Mouse (Mus musculus): ENCODE measurements around the gene Zfp174. TPM values are rescaled to one million over a fixed set of nuclear protein-coding genes. Genes with fewer than 3 reads are reported as not detected.
"Not testable (repeated sequence)": the region's sequence is repeated elsewhere in the genome, so short reads cannot be mapped to it uniquely, and the experiment has no call there.

Zfp174 gene
- polyA plus RNA-seq (2014; fragmentation: Nextera tagmentation; extraction: Ambion mirVana), result 2.2 and 3.2 TPM in 2 replicates

DNA sequence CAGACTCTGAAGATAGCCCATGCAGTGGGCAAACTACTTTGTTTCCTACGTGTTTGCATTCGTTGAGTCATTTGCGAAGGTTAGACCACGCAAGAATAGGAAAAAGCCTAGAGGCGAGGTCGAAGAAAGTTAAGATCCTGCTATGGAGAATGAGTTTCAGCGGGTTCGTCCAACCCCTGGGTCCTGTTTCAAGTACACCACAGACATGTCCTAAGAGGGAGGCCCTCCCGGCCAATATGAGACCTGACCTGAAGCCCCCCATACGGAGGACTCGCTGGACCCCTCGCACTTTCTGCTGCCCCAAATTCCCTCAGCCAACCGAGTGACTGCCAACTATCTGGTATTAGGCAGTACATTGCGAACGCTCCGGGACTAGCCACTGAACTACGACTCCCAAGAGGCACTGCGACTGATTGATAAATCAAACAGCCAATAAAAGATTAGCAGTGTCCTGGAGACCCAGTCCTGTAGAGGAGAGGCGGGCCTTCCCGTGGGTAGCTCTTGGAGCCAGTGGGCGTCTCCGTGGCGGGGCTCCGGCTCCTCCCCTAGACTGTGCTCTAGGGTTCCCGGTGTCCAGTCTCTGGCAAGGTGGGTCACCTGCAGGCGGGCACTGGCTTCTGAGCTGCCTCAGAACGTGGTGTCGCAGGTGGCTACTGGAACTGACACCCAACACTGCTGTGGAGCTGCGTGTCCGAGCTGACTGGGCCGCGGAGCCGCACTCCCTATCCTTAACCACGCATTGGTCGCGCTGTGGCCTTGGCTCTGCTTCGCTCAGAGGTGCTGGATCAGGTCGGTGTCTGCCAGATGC lies at the start of gene Zfp174:
Gene Zfp174 (plus strand): TSS at position 558 of the 808 bp plus-strand sequence.
- WGBS, result 3% methylated on average over 38 of the region's 38 CpGs
- Histone ChIP-seq H3K27me3 (ENCODE audit: control insufficient read depth, insufficient read depth, low read length) (no peaks in the 10 kb centered on the region), H3K36me3 (ENCODE audit: control insufficient read depth, insufficient read depth, low read length) (no peaks in the 10 kb centered on the region), H3K4me3 (replicated peaks; ENCODE audit: low read depth, low read length) (peak within 1 kb of the TSS; percentile 71), H3K27ac (replicated peaks; ENCODE audit: low read depth, low read length) (0 out of 2 replicates have a peak within 1 kb of the TSS, but pooled peaks have one; percentile 26), H3K4me1 (ENCODE audit: control insufficient read depth, insufficient read depth, low read length) (peaks cover 10% of the 10 kb centered on the region; the same call in 1 of the 2 replicates), H3K9me3 (ENCODE audit: control insufficient read depth, low read length) (no peaks in the 10 kb centered on the region), H3K4me2 (ENCODE audit: low read length) (peak within 1 kb of the TSS; percentile 68), H3K9ac (replicated peaks; ENCODE audit: low read length) (peak within 1 kb of the TSS; percentile 71)
- peak; percentile 98 for ATAC-seq (ENCODE audit: low FRiP score, low TSS enrichment)
- DNase-seq, result peak; percentile 98

DNA sequence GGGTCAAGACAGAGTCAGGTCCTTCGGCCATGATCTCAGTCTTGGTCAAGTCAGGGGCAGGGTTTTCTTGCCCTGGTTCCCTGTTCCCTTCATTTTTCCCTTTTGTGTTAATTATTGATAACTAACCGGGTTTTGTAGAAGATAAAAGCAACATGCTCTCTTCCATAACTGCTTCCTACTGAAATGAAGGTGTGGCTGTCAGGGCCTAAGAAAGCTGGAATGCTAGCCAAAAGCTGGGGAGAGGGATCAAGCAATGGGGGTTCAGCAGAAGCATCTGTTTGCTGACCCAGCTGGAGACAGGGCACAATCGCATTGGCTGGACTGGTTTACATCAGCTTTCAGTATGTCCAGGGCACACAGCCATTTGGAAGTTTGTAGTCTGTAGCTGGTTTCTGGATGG lies 38.9 kb upstream of the Zfp174 start:
- Histone ChIP-seq H3K4me2 (ENCODE audit: low read length) (no peak overlapping the region), H3K27me3 (ENCODE audit: control insufficient read depth, insufficient read depth, low read length) (no peaks in the 10 kb centered on the region), H3K27ac (replicated peaks; ENCODE audit: low read depth, low read length) (no peak overlapping the region), H3K4me3 (replicated peaks; ENCODE audit: low read depth, low read length) (no peak overlapping the region), H3K36me3 (ENCODE audit: control insufficient read depth, insufficient read depth, low read length) (no peaks in the 10 kb centered on the region), H3K9ac (replicated peaks; ENCODE audit: low read length) (no peak overlapping the region), H3K9me3 (ENCODE audit: control insufficient read depth, low read length) (no peaks in the 10 kb centered on the region), H3K4me1 (ENCODE audit: control insufficient read depth, insufficient read depth, low read length) (no peaks in the 10 kb centered on the region)
- DNase-seq, result no peak
- 92% methylated on average over 3 of the region's 3 CpGs for WGBS
- ATAC-seq (ENCODE audit: low FRiP score, low TSS enrichment), result no peak

DNA sequence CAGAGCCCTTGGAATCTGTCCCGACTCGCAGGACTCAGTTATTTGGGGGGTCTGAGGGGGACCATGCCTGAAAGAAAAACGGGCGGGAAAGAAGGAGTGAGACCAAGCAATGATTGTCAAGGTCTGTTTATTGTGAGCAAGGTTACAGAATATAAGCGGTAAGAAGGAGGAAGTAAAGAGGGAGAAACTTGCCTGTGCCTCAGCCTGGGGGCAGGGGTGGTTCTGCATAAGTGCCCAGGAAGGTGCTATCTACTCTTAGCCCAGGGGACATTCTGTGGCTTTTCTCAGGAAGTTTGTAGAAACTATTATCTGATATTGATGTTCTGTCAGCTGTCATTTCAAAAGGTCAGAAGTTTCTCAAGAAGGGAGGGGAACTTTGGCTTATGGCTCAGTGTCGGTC lies 32.4 kb upstream of the Zfp174 start:
- not testable (repeated sequence) for ATAC-seq (ENCODE audit: low FRiP score, low TSS enrichment); H3K27ac ChIP-seq (replicated peaks; ENCODE audit: low read depth, low read length); H3K9ac ChIP-seq (replicated peaks; ENCODE audit: low read length); H3K4me2 ChIP-seq (ENCODE audit: low read length); DNase-seq; H3K4me3 ChIP-seq (replicated peaks; ENCODE audit: low read depth, low read length); H3K27me3 ChIP-seq (ENCODE audit: control insufficient read depth, insufficient read depth, low read length); H3K36me3 ChIP-seq (ENCODE audit: control insufficient read depth, insufficient read depth, low read length); H3K4me1 ChIP-seq (ENCODE audit: control insufficient read depth, insufficient read depth, low read length); H3K9me3 ChIP-seq (ENCODE audit: control insufficient read depth, low read length)
- WGBS, result 84% methylated on average over 6 of the region's 6 CpGs

DNA sequence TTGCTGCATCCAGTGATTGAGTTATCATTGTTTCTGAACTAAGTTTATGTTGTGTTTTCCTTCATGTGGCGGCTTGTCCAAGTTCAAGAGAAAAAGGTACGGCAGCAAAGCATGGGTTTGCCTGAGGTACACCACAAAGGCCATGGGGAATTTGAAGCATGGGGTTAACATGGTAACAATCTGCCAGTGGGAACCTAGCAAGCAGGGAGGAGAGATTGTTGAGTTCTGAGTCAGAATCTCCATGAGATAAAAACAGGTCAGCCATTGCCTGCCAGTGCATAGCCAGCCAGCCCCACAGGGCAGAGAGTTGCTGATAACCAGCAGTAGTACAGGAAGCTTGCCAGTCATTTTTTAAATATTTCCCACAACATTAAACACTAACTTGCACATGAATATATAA lies 26.9 kb upstream of the Zfp174 start:
- Histone ChIP-seq H3K9me3 (ENCODE audit: control insufficient read depth, low read length) (no peaks in the 10 kb centered on the region), H3K36me3 (ENCODE audit: control insufficient read depth, insufficient read depth, low read length) (no peaks in the 10 kb centered on the region), H3K9ac (replicated peaks; ENCODE audit: low read length) (no peak overlapping the region), H3K4me3 (replicated peaks; ENCODE audit: low read depth, low read length) (no peak overlapping the region), H3K4me2 (ENCODE audit: low read length) (no peak overlapping the region), H3K27ac (replicated peaks; ENCODE audit: low read depth, low read length) (no peak overlapping the region), H3K27me3 (ENCODE audit: control insufficient read depth, insufficient read depth, low read length) (no peaks in the 10 kb centered on the region), H3K4me1 (ENCODE audit: control insufficient read depth, insufficient read depth, low read length) (no peaks in the 10 kb centered on the region)
- DNase-seq, result no peak
- 87% methylated on average over 2 of the region's 2 CpGs for WGBS
- no peak for ATAC-seq (ENCODE audit: low FRiP score, low TSS enrichment)

DNA sequence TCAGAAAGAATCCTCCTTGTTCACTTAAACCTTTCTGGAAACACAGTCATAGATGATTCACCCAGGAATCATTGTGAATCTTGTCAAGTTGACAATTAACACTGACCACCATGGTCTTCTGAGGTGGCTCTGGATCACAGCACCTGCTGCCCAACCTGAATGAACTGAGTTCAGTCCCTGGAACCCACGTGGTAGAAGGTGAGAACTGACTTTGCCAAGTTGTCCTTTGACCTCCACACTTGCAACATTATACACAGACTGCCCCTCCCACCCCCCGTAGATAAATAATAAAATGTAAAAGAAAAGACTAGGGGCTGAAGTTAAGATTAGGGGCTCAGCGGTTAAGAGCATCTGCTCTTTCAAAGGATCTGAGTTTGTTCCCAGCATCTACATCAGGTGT lies 19.0 kb upstream of the Zfp174 start:
- no peaks in the 10 kb centered on the region for H3K27me3 ChIP-seq (ENCODE audit: control insufficient read depth, insufficient read depth, low read length)
- no peak for ATAC-seq (ENCODE audit: low FRiP score, low TSS enrichment)
- H3K4me3 ChIP-seq (replicated peaks; ENCODE audit: low read depth, low read length), result no peak overlapping the region
- H3K9me3 ChIP-seq (ENCODE audit: control insufficient read depth, low read length), result no peaks in the 10 kb centered on the region
- H3K27ac ChIP-seq (replicated peaks; ENCODE audit: low read depth, low read length), result no peak overlapping the region
- H3K9ac ChIP-seq (replicated peaks; ENCODE audit: low read length), result no peak overlapping the region
- H3K4me2 ChIP-seq (ENCODE audit: low read length), result no peak overlapping the region
- DNase-seq, result no peak
- H3K36me3 ChIP-seq (ENCODE audit: control insufficient read depth, insufficient read depth, low read length), result no peaks in the 10 kb centered on the region
- WGBS, result 57% methylated on average over 3 of the region's 3 CpGs
- H3K4me1 ChIP-seq (ENCODE audit: control insufficient read depth, insufficient read depth, low read length), result no peaks in the 10 kb centered on the region

DNA sequence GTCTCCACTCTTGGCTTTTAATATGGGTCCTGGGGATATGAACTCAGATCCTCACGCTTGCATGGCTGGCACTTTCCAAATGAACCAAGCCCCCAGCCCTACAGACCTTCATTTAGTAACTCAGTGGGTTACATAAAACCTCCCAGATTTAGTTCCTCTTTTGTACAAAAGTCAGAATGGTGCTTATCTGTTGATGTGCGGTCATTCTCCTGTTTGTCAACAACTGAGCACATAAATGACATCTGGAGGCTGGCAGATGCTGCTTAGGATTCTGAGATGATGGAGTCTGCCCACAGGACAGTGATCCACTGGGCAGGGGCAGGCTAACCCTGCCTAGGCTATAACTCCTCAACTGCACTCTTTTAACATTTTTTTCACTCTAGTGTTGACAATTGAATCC lies 17.3 kb upstream of the Zfp174 start:
- ATAC-seq (ENCODE audit: low FRiP score, low TSS enrichment), result no peak
- Histone ChIP-seq H3K27me3 (ENCODE audit: control insufficient read depth, insufficient read depth, low read length) (no peaks in the 10 kb centered on the region), H3K4me3 (replicated peaks; ENCODE audit: low read depth, low read length) (no peak overlapping the region), H3K9ac (replicated peaks; ENCODE audit: low read length) (no peak overlapping the region), H3K27ac (replicated peaks; ENCODE audit: low read depth, low read length) (no peak overlapping the region), H3K4me2 (ENCODE audit: low read length) (no peak overlapping the region), H3K9me3 (ENCODE audit: control insufficient read depth, low read length) (no peaks in the 10 kb centered on the region), H3K4me1 (ENCODE audit: control insufficient read depth, insufficient read depth, low read length) (no peaks in the 10 kb centered on the region), H3K36me3 (ENCODE audit: control insufficient read depth, insufficient read depth, low read length) (no peaks in the 10 kb centered on the region)
- DNase-seq, result no peak
- 81% methylated on average over 2 of the region's 2 CpGs for WGBS

DNA sequence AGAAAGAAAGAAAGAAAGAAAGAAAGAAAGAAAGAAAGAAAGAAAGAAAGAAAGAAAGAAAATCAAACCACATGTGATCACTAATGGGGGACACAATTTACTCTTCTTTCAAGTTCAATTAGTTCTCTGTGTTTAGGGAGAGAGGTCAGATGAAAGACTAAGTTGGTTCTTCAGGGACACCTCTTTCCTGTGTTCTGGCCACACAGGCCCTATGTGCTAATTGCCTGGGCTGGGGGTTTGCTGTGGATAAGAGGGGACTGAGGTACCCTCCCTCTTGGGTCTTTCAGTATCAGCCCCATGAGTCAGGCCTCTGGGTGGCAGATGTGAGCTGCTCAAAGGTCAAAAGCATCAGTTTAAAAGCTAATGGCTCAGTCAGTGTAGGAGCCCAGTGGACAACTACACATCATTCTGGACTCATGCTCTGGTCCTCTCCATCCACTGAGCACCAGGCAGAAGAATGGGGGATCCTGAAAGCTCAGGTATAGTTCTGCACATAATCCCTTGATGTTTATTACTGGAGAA lies 16.4 kb upstream of the Zfp174 start, which contains the start of gene Olfr15:
Gene Olfr15 (plus strand): TSS at position 291 of the 522 bp plus-strand sequence.
- no peak for DNase-seq
- Histone ChIP-seq H3K4me3 (replicated peaks; ENCODE audit: low read depth, low read length) (no peak within 1 kb of the TSS), H3K27ac (replicated peaks; ENCODE audit: low read depth, low read length) (no peak within 1 kb of the TSS)

DNA sequence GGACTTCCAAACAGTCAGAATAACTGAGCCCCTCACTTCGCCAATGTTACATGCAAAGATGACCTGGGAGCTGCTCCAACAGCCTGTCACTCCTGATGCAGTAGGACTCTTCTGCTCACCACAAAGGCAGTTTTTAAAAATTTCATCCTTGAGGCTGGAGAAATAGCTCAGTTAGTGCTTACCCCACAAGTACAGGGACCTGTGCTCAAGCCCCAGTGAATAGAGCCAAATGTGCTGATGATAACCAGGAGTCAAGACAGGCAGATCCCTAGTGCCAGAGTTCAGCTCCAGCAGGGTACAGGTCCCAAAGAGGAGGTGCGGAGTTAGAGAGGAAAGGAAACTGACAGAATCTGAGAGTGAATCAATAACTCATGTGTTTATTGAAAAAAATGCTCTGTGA lies 11.6 kb upstream of the Zfp174 start:
- no peak overlapping the region for H3K4me3 ChIP-seq (replicated peaks; ENCODE audit: low read depth, low read length)
- DNase-seq (no peak), ATAC-seq (ENCODE audit: low FRiP score, low TSS enrichment) (no peak)
- no peaks in the 10 kb centered on the region for H3K4me1 ChIP-seq (ENCODE audit: control insufficient read depth, insufficient read depth, low read length)
- no peaks in the 10 kb centered on the region for H3K9me3 ChIP-seq (ENCODE audit: control insufficient read depth, low read length)
- no peak overlapping the region for H3K4me2 ChIP-seq (ENCODE audit: low read length)
- H3K27me3 ChIP-seq (ENCODE audit: control insufficient read depth, insufficient read depth, low read length), result no peaks in the 10 kb centered on the region
- H3K36me3 ChIP-seq (ENCODE audit: control insufficient read depth, insufficient read depth, low read length), result no peaks in the 10 kb centered on the region
- 74% methylated on average over 2 of the region's 2 CpGs for WGBS
- H3K9ac ChIP-seq (replicated peaks; ENCODE audit: low read length), result no peak overlapping the region
- no peak overlapping the region for H3K27ac ChIP-seq (replicated peaks; ENCODE audit: low read depth, low read length)

More for the DNA sequence above, 16.4 kb upstream of the Zfp174 start, which contains the start of gene Olfr15:
- Histone ChIP-seq H3K27me3 (ENCODE audit: control insufficient read depth, insufficient read depth, low read length) (no peaks in the 10 kb centered on the region), H3K4me2 (ENCODE audit: low read length) (no peak within 1 kb of the TSS), H3K36me3 (ENCODE audit: control insufficient read depth, insufficient read depth, low read length) (no peaks in the 10 kb centered on the region), H3K4me1 (ENCODE audit: control insufficient read depth, insufficient read depth, low read length) (no peaks in the 10 kb centered on the region), H3K9me3 (ENCODE audit: control insufficient read depth, low read length) (no peaks in the 10 kb centered on the region), H3K9ac (replicated peaks; ENCODE audit: low read length) (no peak within 1 kb of the TSS)
- ATAC-seq (ENCODE audit: low FRiP score, low TSS enrichment), result no peak
